Mouse (Mus musculus): Measurements from ENCODE around the gene U2surp.
"Not testable (repeated sequence)": the region's sequence is repeated elsewhere in the genome, so short reads cannot be mapped to it uniquely, and the experiment has no call there.

- not testable (repeated sequence) for TF ChIP-seq CTCF (IDR thresholded peaks at IDR 0.05 in 2 of 3, conservative IDR thresholded peaks at IDR 0.05 in 1 of 3; ENCODE audit: control insufficient read depth in 1 of 3, insufficient read depth in 1 of 3, low read depth in 2 of 3, low read length in 3 of 3, poor library complexity in 1 of 3, severe bottlenecking in 1 of 3); ETS1 (IDR thresholded peaks at IDR 0.05; ENCODE audit: low read depth, low read length); USF1 (IDR thresholded peaks at IDR 0.05; ENCODE audit: low read depth, low read length); MXI1 (IDR thresholded peaks at IDR 0.05; ENCODE audit: low read depth, low read length)
Observed at GRCm38 (mm10) chr9:95469011-95469576, 42.7 kb downstream of the U2surp start.
